Mouse (Mus musculus) midbrain, postnatal 0 days (tissue): ENCODE measurements around the gene Cdc42se1. TPM values are rescaled to one million over a fixed set of nuclear protein-coding genes. Genes with fewer than 3 reads are reported as not detected.
"Not testable (repeated sequence)": the region's sequence is repeated elsewhere in the genome, so short reads cannot be mapped to it uniquely, and the experiment has no call there.

Source experiments
- ATAC-seq: fragments of 200-750 bp; cut with Nextera tagmentation; 2 replicates; pipeline ENCODE4 v1.8.0; 2017; ENCODE audit warnings: moderate number of reproducible peaks, mild to moderate bottlenecking, moderate TSS enrichment, moderate library complexity; ENCODE audit not compliant: low FRiP score
- DNase-seq: peaks from one replicate; pipeline ENCODE4 v3.0.0-alpha.2; 2015; ENCODE audit warnings: low spot score
- H3K27ac ChIP-seq: fragments of 300-500 bp; sonication (generic); 2 replicates; pipeline ENCODE4 v1.5.1; 2014; ENCODE audit warnings: low read depth, mild to moderate bottlenecking, low read length, mixed read lengths
- H3K27me3 ChIP-seq: fragments of 300-500 bp; sonication (generic); 2 replicates; pipeline ENCODE4 v1.6.1; 2014; ENCODE audit warnings: low read length, control low read depth, mixed read lengths; ENCODE audit not compliant: insufficient read depth
- H3K36me3 ChIP-seq: fragments of 300-500 bp; sonication (generic); 2 replicates; pipeline ENCODE4 v1.6.1; 2014; ENCODE audit warnings: low read length, control low read depth, mixed read lengths; ENCODE audit not compliant: insufficient read depth
- H3K4me1 ChIP-seq: fragments of 300-500 bp; sonication (generic); 2 replicates; pipeline ENCODE4 v1.6.1; 2014; ENCODE audit warnings: mild to moderate bottlenecking, control low read depth, antibody characterized with exemption, low read length, mixed read lengths; ENCODE audit not compliant: insufficient read depth
- H3K4me2 ChIP-seq: fragments of 300-500 bp; sonication (generic); 2 replicates; pipeline ENCODE4 v1.6.1; 2014; ENCODE audit warnings: low read depth, mild to moderate bottlenecking, low read length, mixed read lengths; ENCODE audit not compliant: poor library complexity, severe bottlenecking
- H3K4me3 ChIP-seq: fragments of 300-500 bp; sonication (generic); 2 replicates; pipeline ENCODE4 v1.5.1; 2014; ENCODE audit warnings: low read depth, mild to moderate bottlenecking, low read length, moderate library complexity
- H3K9ac ChIP-seq: fragments of 300-500 bp; sonication (generic); replicated peaks from 2 replicates; pipeline ENCODE4 v1.6.1; 2014; ENCODE audit warnings: mild to moderate bottlenecking, low read length, moderate library complexity, mixed read lengths; ENCODE audit not compliant: poor library complexity, severe bottlenecking
- H3K9me3 ChIP-seq: fragments of 300-500 bp; sonication (generic); 2 replicates; pipeline ENCODE4 v1.6.1; 2016; ENCODE audit warnings: low read length, control low read depth
- CTCF ChIP-seq: IDR thresholded peaks from 2 replicates; pipeline ENCODE4 v1.5.1; 2016; ENCODE audit warnings: antibody characterized with exemption, mild to moderate bottlenecking
- WGBS: fragments of 180-500 bp; shearing (Covaris S2); extraction: QIAGEN DNeasy Blood & Tissue Kit; methylation state at CpG from one replicate; pipeline ENCODE4 v1.1.7; 2014; 5-methylcytosine and 5-hydroxymethylcytosine counted together
- polyA plus RNA-seq: library from polyadenylated mRNA; unstranded; fragments of >200 nt; fragmentation: Nextera tagmentation; extraction: Ambion mirVana; gene quantifications from 2 replicates; pipeline ENCODE4 v1.2.1, GENCODE M21; 2015
- total RNA-seq: library from RNA; depleted of rRNA; stranded (reverse); fragments of >200 nt; gene quantifications from 2 replicates; pipeline ENCODE4 v1.2.3, GENCODE M21; 2014

Gene Cdc42se1
- total and polyA plus RNA-seq, 2 experiments from 2014 or later: 40.9 to 54.7 TPM

DNA sequence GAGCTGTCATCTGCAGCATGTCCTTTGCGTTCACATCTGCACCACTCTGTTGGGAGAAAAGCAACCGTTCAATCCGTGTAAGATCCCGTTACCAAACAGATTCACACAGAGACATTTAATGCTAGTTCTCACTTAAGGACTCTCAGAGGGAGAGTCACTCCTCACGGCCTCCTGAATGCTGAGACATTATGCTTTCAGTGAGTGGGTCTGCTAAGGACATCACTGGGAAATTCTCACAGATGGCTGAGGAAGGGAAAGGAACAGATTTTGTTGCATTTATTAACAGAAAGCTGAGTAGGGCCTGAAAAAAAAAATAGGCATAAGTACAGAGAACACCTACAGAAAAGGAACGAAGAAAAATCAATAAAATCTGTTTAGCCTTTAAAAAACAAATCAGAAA, 24.7 kb upstream of the Cdc42se1 start:
- no peak overlapping the region for H3K4me3 ChIP-seq
- DNase-seq: no peak
- H3K27ac ChIP-seq: no peak overlapping the region
- no peak overlapping the region for H3K4me2 ChIP-seq
- no peaks in the 10 kb centered on the region for H3K9me3 ChIP-seq
- no peaks in the 10 kb centered on the region for H3K4me1 ChIP-seq
- no peaks in the 10 kb centered on the region for H3K27me3 ChIP-seq
- H3K36me3 ChIP-seq: peaks cover 38% of the 10 kb centered on the region
- no peak overlapping the region for H3K9ac ChIP-seq
- TF ChIP-seq CTCF: no peak
- ATAC-seq: no peak
- WGBS: 87% methylated on average over 6 of the region's 6 CpGs

DNA sequence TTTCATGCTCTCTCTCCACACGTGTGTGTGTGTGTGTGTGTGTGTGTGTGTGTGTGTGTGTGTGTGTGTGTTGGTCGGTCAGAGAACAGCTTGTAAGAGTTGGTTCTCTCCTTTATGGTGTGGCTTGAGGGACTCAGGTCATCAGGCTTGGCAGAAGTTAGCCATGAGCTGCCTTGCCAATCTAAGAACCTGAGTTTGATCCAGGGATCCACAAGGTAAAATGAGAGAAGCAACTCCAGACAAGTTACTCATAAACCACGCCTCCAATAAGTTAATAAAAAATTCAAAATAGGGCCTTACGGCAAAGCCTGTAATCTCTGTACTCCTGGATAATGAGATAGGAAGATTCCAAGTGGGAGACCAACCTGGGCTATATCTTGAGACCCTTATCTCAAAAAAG, 20.2 kb upstream of the Cdc42se1 start:
- Histone ChIP-seq H3K27ac (no peak overlapping the region), H3K27me3 (no peaks in the 10 kb centered on the region), H3K9me3 (no peaks in the 10 kb centered on the region), H3K4me1 (no peaks in the 10 kb centered on the region), H3K4me3 (no peak overlapping the region), H3K9ac (no peak overlapping the region), H3K36me3 (peaks cover 19% of the 10 kb centered on the region), H3K4me2 (no peak overlapping the region)
- WGBS: 89% methylated on average over 4 of the region's 4 CpGs
- ATAC-seq (no peak), DNase-seq (no peak)
- no peak for TF ChIP-seq CTCF

DNA sequence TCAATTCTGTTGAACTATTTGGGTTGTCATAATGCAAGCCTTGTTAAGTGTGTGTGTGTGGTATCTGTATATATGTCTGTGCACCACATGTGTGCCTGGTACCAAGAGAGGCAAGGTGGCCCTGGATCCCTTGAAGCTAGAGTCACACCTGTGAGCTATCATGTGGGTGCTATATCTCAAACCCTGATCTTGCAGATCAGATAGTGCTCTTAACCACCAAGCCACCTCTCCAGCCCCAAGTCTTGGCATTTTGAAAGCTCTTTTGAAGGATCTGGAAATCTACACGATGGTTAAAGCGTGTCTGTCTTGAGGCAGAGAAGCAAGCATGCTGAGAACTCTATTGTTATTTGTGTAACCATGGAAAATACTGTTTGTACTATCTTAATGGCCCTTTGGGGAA, 17.9 kb upstream of the Cdc42se1 start:
- DNase-seq: no peak

DNA sequence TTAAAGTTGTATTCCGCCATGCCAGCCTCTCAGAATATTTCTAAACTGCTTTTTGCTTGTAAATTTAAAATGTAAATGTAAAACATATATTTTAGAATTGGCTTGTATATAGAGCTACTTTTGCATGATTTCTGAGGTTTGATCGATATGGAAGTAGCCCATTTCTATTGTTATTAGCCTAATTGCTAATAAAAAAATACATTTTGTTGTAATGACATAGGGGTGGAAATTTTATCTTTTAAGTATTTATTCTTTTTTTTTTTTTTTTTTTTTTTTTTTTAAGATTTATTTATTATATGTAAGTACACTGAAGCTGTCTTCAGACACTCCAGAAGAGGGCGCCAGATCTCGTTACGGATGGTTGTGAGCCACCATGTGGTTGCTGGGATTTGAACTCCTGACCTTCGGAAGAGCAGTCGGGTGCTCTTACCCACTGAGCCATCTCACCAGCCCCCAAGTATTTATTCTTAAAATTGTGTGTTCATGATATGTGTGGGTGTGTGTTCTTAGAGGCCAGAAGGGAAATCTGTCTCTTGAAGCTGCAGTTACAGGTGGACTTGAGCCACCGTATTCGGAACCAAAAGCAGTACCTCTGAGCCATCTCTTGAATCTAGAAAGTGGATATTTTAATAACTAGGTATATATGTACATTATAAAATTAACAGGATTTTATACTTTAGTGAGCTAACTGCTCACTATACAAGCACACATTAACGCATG, 15.5 kb upstream of the Cdc42se1 start:
- not testable (repeated sequence) for H3K4me1 ChIP-seq, H3K4me2 ChIP-seq, DNase-seq, ATAC-seq, H3K9ac ChIP-seq, H3K4me3 ChIP-seq, H3K27me3 ChIP-seq, H3K27ac ChIP-seq, H3K9me3 ChIP-seq, H3K36me3 ChIP-seq
- WGBS: 94% methylated on average over 7 of the region's 10 CpGs

More for the DNA sequence above, 17.9 kb upstream of the Cdc42se1 start:
- Histone ChIP-seq H3K4me1 (no peaks in the 10 kb centered on the region), H3K4me3 (no peak overlapping the region), H3K9me3 (no peaks in the 10 kb centered on the region), H3K9ac (no peak overlapping the region), H3K36me3 (peaks cover 15% of the 10 kb centered on the region; the same call in 1 of the 2 replicates), H3K27ac (no peak overlapping the region), H3K4me2 (no peak overlapping the region), H3K27me3 (no peaks in the 10 kb centered on the region)
- no peak for TF ChIP-seq CTCF
- ATAC-seq: no peak
- 28% methylated on average over 2 of the region's 2 CpGs for WGBS

DNA sequence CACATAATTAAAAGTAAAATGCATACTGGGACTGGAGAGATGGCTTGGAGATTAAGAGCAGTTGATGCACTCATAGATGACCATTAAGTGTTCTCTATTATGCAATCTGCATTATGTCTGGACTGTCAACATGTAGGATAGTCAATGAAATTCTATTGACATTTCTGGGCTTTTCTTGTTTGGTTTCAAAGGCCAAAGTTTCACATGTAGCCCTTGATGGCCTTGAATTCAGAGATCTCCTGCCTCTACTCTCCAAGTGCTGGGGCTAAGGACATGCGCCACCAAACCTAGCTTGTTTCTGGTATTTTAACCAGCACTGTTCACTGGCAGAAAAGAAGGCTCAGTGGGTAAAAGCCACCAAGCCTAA, 14.9 kb upstream of the Cdc42se1 start:
- Histone ChIP-seq H3K4me3 (no peak overlapping the region), H3K4me2 (no peak overlapping the region), H3K27me3 (no peaks in the 10 kb centered on the region), H3K36me3 (peaks cover 6% of the 10 kb centered on the region; the same call in 1 of the 2 replicates), H3K9me3 (no peaks in the 10 kb centered on the region), H3K9ac (no peak overlapping the region), H3K4me1 (no peaks in the 10 kb centered on the region), H3K27ac (no peak overlapping the region)
- DNase-seq (no peak), ATAC-seq (no peak)
- WGBS: 93% methylated on average over 1 of the region's 1 CpGs
- TF ChIP-seq CTCF: no peak

DNA sequence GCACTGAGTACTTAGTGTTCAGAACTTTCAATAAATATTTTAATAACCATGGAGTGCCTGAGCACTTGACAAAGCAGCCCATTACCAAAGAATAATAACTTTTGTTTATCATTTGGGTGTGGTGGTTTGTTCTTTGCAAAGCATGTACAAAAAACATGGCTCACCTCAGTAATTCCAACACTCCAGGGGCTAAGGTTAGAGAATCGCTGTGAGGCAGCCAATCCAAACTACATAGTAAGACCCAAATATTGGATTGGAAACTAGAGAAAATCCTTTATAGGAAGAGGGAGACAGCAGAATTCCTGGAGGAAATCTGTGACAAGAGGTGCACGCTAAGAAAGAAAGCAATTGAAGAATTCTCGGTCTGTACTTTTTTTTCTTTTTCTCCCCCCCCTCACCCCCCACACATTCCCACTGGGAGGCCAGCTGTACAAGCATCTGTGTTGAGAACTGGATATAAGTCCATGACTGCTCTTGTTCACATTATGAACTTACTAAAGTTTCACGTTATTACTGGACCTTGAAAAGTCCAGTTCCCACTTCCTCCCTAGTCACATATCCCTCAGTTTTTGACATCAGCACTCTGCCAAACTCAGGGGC, 11.8 kb upstream of the Cdc42se1 start:
- whole genome bisulfite sequencing: 20% methylated on average over 4 of the region's 4 CpGs
- Histone ChIP-seq H3K27me3 (no peaks in the 10 kb centered on the region), H3K36me3 (peaks cover 19% of the 10 kb centered on the region; the same call in 1 of the 2 replicates), H3K4me1 (no peaks in the 10 kb centered on the region), H3K27ac (peak overlapping the region; percentile 96), H3K9me3 (no peaks in the 10 kb centered on the region), H3K9ac (peak overlapping the region; percentile 87; the same call in 1 of the 2 replicates), H3K4me3 (peak overlapping the region; percentile 63), H3K4me2 (peak overlapping the region; percentile 67)
- ATAC-seq: no peak; the same call in 1 of the 2 replicates
- DNase-seq: no peak
- TF ChIP-seq CTCF: no peak
